Mouse (Mus musculus) neural tube, embryonic 12.5 days (tissue): ENCODE results near the gene Tex26. TPM values are rescaled to one million over a fixed set of nuclear protein-coding genes. Genes with fewer than 3 reads are reported as not detected.
A peak's percentile ranks its signal among the peaks of the same experiment; 100 is the strongest.

Experiments
- ATAC-seq: fragments of 200-750 bp; cut with Nextera tagmentation; 2 replicates; pipeline ENCODE4 v1.8.0; 2017; ENCODE audit warnings: low read depth, mild to moderate bottlenecking, moderate TSS enrichment, moderate library complexity; ENCODE audit not compliant: low FRiP score
- H3K27ac ChIP-seq: fragments of 300-500 bp; sonication (generic); 2 replicates; pipeline ENCODE4 v1.5.1; 2016
- H3K27me3 ChIP-seq: fragments of 300-500 bp; sonication (generic); replicated peaks from 2 replicates; pipeline ENCODE4 v1.6.1; 2016; ENCODE audit warnings: mild to moderate bottlenecking
- H3K36me3 ChIP-seq: fragments of 300-500 bp; sonication (generic); 2 replicates; pipeline ENCODE4 v1.6.1; 2016; ENCODE audit warnings: mild to moderate bottlenecking
- H3K4me1 ChIP-seq: fragments of 300-500 bp; sonication (generic); 2 replicates; pipeline ENCODE4 v1.6.1; 2016
- H3K4me2 ChIP-seq: fragments of 300-500 bp; sonication (generic); replicated peaks from 2 replicates; pipeline ENCODE4 v1.6.1; 2016; ENCODE audit warnings: mild to moderate bottlenecking
- H3K4me3 ChIP-seq: fragments of 300-500 bp; sonication (generic); 2 replicates; pipeline ENCODE4 v1.5.1; 2016
- H3K9ac ChIP-seq: fragments of 300-500 bp; sonication (generic); 2 replicates; pipeline ENCODE4 v1.6.1; 2016; ENCODE audit warnings: mild to moderate bottlenecking
- H3K9me3 ChIP-seq: fragments of 300-500 bp; sonication (generic); 2 replicates; pipeline ENCODE4 v1.6.1; 2016; ENCODE audit warnings: mild to moderate bottlenecking
- WGBS: fragments of 180-500 bp; shearing (Covaris S2); methylation state at CpG from one replicate; pipeline ENCODE4 v1.1.7; 2016; 5-methylcytosine and 5-hydroxymethylcytosine counted together
- polyA plus RNA-seq: library from polyadenylated mRNA; unstranded; fragments of >200 nt; fragmentation: Nextera tagmentation; extraction: Ambion mirVana; gene quantifications from 2 replicates; pipeline ENCODE4 v1.2.1, GENCODE M21; 2016

Tex26 gene
- polyA plus RNA-seq, 1 experiment from 2014 or later = 0.68 TPM

DNA sequence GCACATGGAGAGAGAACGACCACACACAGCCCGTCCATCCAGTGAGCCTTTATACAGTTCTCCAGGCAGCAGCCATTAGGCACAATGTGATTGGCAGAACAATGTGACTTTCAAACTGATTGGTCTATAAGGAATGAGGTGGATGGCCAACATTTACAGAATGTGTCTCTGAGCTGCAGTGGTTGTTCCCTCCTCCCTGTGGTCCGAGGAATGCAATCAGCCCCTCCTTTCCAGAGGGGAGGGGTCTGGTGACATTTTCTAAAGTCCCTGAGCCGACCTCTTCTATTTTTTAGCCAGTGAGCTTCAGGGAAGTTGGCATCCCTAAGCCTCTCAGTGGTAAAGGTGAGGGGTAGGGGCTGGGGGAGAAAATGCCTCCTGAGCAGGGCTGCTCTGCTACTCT, 60.5 kb downstream of the Tex26 start:
- H3K9ac ChIP-seq = no peak overlapping the region
- H3K36me3 ChIP-seq = no peaks in the 10 kb centered on the region
- H3K4me1 ChIP-seq = peaks cover 46% of the 10 kb centered on the region
- H3K4me2 ChIP-seq = no peak overlapping the region
- 54% methylated on average over 4 of the region's 4 CpGs for WGBS
- H3K27ac ChIP-seq = no peak overlapping the region
- H3K4me3 ChIP-seq = no peak overlapping the region
- no peaks in the 10 kb centered on the region for H3K9me3 ChIP-seq
- ATAC-seq = no peak
- no peaks in the 10 kb centered on the region for H3K27me3 ChIP-seq

DNA sequence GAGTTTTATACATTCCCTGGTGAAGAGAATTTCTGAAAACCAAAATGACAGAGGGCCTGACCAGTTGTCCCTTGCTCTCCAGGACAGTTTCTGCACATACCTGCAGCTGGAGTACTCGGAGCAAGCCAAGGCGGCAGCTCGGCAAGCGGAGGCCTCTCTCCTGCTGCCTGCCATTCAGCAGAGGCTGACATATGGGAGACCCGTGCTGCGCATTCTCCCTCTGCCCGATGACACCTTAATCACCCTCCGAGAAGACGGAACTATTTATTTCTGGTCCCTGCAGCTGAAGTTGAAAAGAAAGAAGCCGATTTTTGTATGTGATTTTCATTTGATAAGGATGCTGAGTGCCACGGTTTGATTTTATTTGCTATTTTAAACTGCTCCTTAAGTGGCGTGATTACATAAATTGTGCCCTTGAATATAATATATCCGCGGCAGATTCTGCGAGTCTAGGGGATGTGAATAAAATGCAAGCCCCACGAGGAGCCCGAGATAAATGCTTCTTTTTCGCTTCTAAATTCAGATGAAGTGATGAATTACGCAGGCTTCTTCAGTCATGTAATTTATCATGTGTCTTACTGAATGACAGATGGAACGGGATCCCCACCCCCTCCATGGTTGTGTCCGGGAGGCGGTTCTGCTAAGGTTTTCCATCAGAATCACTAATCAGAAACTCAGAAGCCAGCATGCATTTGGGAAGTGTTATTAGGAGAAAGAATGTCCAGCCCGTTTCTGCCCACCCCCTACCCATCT, 64.1 kb downstream of the Tex26 start:
- no peak overlapping the region for H3K27ac ChIP-seq
- no peaks in the 10 kb centered on the region for H3K9me3 ChIP-seq
- ATAC-seq = no peak
- no peaks in the 10 kb centered on the region for H3K27me3 ChIP-seq
- peaks cover 18% of the 10 kb centered on the region for H3K4me1 ChIP-seq
- no peak overlapping the region for H3K4me3 ChIP-seq
- H3K9ac ChIP-seq = no peak overlapping the region
- no peaks in the 10 kb centered on the region for H3K36me3 ChIP-seq
- H3K4me2 ChIP-seq = peak overlapping the region; percentile 1; the same call in 1 of the 2 replicates
- 62% methylated on average over 23 of the region's 23 CpGs for WGBS

DNA sequence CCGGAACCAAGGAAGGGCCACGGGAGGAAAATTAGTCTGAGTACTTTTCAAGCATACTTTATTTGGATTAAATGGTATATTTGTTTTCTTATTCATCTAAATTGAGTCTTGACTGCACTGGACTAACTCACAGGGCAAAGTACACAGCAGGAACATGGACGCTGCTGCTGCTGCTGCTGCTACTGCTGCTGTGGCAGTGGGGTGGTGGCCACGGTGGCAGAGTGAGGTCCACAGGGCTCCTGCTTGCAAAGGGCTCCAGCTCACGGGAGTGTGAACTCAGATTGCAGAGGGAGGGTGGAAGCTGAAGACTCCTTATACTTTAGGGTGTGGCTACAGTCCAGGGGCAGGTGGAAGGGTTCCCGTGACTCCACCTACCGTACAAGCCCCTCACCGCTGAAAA, 65.5 kb downstream of the Tex26 start:
- no peak overlapping the region for H3K27ac ChIP-seq
- H3K4me1 ChIP-seq = peaks cover 15% of the 10 kb centered on the region
- no peaks in the 10 kb centered on the region for H3K9me3 ChIP-seq
- no peak overlapping the region for H3K4me3 ChIP-seq
- no peak overlapping the region for H3K9ac ChIP-seq
- no peak overlapping the region for H3K4me2 ChIP-seq
- ATAC-seq = no peak
- no peaks in the 10 kb centered on the region for H3K27me3 ChIP-seq
- WGBS = 87% methylated on average over 8 of the region's 8 CpGs
- H3K36me3 ChIP-seq = no peaks in the 10 kb centered on the region

DNA sequence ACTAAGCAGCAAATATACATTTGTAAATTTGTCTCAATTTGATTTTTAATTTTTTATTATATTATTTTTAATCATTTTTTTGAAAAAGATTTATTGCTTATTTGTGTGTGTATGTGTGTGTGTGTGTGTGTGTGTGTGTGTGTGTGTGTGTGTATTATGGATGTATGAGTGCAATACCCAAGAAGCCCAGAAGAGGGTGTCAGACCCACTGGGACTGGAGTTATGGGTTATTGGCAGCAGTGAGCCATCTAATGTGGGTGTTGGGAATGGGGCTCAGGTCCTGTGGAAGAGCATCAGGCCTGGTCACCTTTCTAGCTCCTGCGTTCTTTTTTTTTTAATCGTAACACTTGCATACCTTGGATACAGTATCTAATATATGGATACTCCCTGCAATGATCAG, 66.6 kb downstream of the Tex26 start:
- H3K9ac ChIP-seq = no peak overlapping the region
- H3K4me1 ChIP-seq = peaks cover 20% of the 10 kb centered on the region
- H3K4me3 ChIP-seq = no peak overlapping the region
- H3K4me2 ChIP-seq = no peak overlapping the region
- ATAC-seq = no peak
- WGBS = 97% methylated on average over 2 of the region's 2 CpGs
- H3K27me3 ChIP-seq = no peaks in the 10 kb centered on the region
- H3K9me3 ChIP-seq = no peaks in the 10 kb centered on the region
- H3K27ac ChIP-seq = no peak overlapping the region
- H3K36me3 ChIP-seq = no peaks in the 10 kb centered on the region

DNA sequence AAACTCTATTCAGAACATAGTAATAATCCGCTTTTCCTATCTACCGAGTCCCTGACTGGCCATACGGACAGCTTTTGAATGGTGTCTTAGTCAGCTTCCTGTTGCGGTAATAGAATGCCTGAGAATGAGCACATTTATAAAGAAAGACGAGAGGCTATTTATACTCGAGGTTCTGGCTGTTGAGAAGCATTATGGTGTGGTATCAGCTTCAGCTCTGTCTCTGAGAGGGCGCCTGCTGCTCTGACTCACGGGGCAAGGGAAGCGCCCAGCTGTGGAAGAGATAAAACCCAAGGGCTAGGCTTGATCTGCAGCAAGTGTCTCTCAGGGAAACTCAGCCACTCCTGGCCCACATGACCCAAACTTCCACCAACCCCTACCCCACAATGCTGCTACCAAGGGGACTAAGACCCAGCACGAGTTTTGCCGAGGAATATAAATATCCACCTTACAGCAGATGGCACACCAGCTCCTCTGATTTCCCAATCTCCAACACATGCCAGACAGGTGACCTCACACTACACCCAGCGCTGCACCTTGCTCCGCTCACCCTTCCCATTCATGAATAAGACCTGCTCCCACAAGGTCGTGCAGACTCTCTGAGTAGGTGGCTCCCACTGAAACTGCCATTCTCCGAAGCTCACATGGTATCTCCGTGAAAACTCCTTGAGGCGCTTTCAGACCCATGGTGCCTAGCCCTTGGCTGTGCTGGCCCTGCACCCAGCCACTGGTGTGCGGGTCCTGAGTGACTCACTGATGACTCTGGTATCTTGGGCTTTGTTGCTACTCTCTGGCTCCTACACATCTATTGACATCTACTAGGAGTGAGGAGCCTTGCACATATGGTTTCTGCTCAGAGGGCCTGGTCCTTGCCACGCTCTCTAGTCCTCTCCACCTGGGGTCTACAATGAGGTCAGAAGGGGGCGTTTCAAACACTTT, 68.9 kb downstream of the Tex26 start:
- ATAC-seq = no peak
- Histone ChIP-seq H3K4me1 (peaks cover 21% of the 10 kb centered on the region), H3K9me3 (no peaks in the 10 kb centered on the region), H3K27ac (no peak overlapping the region), H3K4me2 (no peak overlapping the region), H3K27me3 (no peaks in the 10 kb centered on the region), H3K9ac (no peak overlapping the region), H3K4me3 (no peak overlapping the region), H3K36me3 (no peaks in the 10 kb centered on the region)
- WGBS = 86% methylated on average over 20 of the region's 20 CpGs

DNA sequence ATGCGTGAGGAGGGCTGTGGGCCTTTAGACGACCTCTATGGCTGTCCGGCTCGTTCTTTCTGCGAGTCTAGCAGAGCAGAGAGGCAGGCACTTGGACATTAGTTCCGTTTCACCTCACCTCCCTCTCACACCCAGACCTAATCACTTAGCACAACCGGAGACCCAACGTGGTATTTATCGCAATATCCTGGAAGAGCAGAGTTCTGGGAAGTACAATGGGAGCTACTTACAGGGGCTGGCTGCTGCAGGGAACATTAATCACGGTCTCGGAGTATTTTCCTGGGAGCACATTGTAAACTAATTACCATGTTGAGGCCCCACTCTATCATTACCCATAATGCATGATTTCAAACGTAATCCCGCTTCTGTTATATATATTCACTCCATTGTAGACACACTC, 70.9 kb downstream of the Tex26 start:
- Histone ChIP-seq H3K9me3 (no peaks in the 10 kb centered on the region), H3K4me2 (0 out of 2 replicates have a peak overlapping the region, but pooled peaks have one; percentile 5), H3K36me3 (no peaks in the 10 kb centered on the region), H3K9ac (no peak overlapping the region), H3K4me1 (peaks cover 34% of the 10 kb centered on the region), H3K4me3 (no peak overlapping the region), H3K27me3 (no peaks in the 10 kb centered on the region), H3K27ac (no peak overlapping the region)
- 40% methylated on average over 13 of the region's 13 CpGs for WGBS
- ATAC-seq = peak; percentile 26; the same call in 1 of the 2 replicates

DNA sequence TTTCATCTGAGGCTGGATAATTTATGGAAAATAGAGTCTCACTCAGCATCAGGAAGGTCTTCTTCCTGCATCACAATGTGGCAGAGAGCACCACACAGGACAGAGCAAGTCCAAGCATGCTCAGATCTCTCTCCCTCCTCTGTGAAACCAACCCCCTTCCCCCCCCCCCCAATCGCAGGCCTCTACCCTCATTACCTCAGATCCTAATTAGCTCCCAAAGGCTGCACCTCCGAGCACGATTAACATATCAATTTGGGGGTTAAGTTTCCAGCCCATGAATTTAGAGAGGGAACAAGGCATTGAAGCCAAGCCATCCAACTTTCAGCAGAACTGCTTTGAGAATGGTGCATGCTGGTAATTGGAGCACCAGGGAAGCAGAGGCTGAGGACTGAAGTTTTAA, 73.2 kb downstream of the Tex26 start:
- Histone ChIP-seq H3K9me3 (no peaks in the 10 kb centered on the region), H3K4me3 (no peak overlapping the region), H3K4me1 (peaks cover 34% of the 10 kb centered on the region), H3K27me3 (no peaks in the 10 kb centered on the region), H3K27ac (no peak overlapping the region), H3K9ac (no peak overlapping the region), H3K4me2 (no peak overlapping the region), H3K36me3 (no peaks in the 10 kb centered on the region)
- ATAC-seq = no peak
- WGBS = 13% methylated on average over 3 of the region's 3 CpGs

DNA sequence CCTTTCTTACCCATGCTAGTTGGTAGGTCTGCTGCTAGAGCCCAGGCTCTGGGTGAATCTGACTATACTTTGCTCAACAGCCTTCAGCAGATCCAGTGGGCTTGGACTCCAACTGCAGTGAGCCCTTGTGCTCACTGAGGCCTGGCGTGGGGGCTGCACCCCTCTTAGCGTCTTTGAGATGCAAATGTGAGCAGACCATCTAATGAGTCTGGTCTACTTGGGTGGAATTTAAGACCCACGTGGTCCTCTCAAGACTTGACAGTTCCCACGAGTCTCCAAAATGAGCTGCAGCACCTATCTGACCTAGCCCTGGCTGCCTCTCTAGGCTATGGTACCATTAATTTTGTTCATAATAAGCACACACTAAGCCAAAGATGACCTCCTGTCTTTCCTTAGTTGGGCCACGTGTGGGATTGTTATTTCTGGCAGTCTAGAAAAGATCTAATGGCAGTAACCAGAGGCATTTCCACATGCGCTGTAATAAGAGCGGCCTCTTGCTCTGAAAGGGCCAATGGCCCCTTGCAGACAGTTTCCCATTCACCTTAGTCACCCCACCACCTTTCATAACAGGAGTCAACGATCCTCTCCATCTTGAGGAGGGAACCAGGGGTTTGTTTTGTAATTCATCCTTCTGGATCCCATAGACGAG, 74.1 kb downstream of the Tex26 start:
- Histone ChIP-seq H3K4me1 (peaks cover 34% of the 10 kb centered on the region), H3K4me3 (no peak overlapping the region), H3K36me3 (no peaks in the 10 kb centered on the region), H3K27ac (no peak overlapping the region), H3K27me3 (no peaks in the 10 kb centered on the region), H3K4me2 (peak overlapping the region; percentile 38), H3K9me3 (no peaks in the 10 kb centered on the region), H3K9ac (no peak overlapping the region)
- 0 out of 2 replicates have a peak, but pooled peaks have one; percentile 21 for ATAC-seq
- WGBS = 32% methylated on average over 9 of the region's 9 CpGs

DNA sequence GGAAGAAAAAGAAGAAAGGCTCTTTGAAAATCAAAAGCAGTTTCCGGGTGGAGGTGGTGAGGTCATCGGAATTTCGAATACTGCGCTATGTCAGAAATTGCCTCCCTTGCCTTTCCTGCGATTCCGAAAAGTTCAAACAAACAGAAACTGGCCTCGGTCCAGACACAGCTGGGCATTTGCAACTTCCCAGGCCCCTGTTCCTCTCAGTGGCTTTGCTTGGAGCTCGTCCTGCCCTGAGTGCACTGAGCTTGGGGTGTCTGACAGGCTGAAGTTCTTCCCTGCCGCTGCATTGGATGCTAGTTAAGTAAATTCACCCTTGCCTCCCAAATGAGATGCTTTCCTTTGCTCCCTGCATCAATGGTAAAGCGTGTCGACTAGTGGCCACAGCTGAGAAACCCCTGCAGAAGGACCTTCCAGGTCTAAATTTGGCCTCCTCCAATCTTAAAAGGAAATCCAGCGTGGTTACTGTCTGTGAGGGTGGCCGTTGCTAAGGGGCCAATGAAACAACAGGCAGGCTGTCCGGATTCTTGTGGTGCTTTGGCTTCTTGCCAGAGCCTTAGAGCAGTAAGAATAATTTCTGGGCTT, 74.7 kb downstream of the Tex26 start:
- Histone ChIP-seq H3K27me3 (no peaks in the 10 kb centered on the region), H3K9me3 (no peaks in the 10 kb centered on the region), H3K27ac (peak overlapping the region; percentile 34), H3K9ac (no peak overlapping the region), H3K36me3 (no peaks in the 10 kb centered on the region), H3K4me1 (peaks cover 34% of the 10 kb centered on the region), H3K4me2 (peak overlapping the region; percentile 38), H3K4me3 (no peak overlapping the region)
- WGBS = 13% methylated on average over 14 of the region's 14 CpGs
- peak; percentile 57 for ATAC-seq

DNA sequence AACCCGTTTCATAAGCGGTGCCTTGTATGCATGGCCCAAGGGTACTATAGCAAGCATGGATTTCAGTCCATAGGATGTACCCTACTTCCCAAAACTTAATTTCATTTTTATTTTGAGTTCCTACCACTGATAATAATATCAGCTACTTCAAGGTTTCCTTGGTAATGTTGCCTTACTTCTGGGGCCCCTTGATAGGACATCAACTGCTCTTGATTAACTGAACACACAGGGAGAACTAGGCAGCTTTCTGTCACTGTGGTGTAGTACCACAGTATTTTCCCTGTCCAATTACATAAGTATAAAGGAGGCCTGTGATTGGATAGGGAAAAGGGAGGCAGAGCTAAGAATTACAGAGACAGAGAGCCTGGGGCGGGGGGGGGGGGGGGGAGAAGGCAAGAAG, 75.4 kb downstream of the Tex26 start:
- H3K27me3 ChIP-seq = no peaks in the 10 kb centered on the region
- no peaks in the 10 kb centered on the region for H3K9me3 ChIP-seq
- peak overlapping the region; percentile 38 for H3K4me2 ChIP-seq
- H3K4me3 ChIP-seq = no peak overlapping the region
- H3K9ac ChIP-seq = no peak overlapping the region
- no peak for ATAC-seq
- WGBS = 57% methylated on average over 3 of the region's 3 CpGs
- peaks cover 30% of the 10 kb centered on the region for H3K4me1 ChIP-seq
- no peak overlapping the region for H3K27ac ChIP-seq
- no peaks in the 10 kb centered on the region for H3K36me3 ChIP-seq

DNA sequence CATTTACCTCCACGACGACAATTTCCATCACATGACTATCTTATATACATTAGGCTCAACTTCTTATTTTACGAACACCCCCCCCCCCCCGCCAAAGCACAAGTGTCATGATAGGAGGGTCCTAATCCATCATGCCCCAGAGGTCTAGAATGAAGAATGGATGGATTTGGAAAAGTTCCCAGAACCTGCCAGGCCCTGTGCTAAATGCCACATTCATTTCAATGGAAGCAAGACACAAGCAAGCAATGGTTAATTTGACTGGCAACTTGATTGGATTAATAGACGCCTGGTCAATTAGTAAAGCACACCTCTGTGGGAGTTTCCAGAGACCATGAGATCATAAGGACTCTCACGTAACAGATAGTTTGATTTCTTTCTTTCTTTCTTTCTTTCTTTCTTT, 77.7 kb downstream of the Tex26 start:
- no peaks in the 10 kb centered on the region for H3K9me3 ChIP-seq
- H3K36me3 ChIP-seq = no peaks in the 10 kb centered on the region
- H3K9ac ChIP-seq = no peak overlapping the region
- H3K4me2 ChIP-seq = no peak overlapping the region
- no peak overlapping the region for H3K27ac ChIP-seq
- H3K27me3 ChIP-seq = no peaks in the 10 kb centered on the region
- 77% methylated on average over 6 of the region's 6 CpGs for WGBS
- peaks cover 22% of the 10 kb centered on the region for H3K4me1 ChIP-seq
- H3K4me3 ChIP-seq = no peak overlapping the region
- ATAC-seq = no peak
